Mouse (Mus musculus): ENCODE data around the gene Sidt1. TPM values are rescaled to one million over a fixed set of nuclear protein-coding genes. Genes with fewer than 3 reads are reported as not detected.

The Sidt1 gene
- polyA plus RNA-seq, 1 experiment: 9.9 TPM

DNA sequence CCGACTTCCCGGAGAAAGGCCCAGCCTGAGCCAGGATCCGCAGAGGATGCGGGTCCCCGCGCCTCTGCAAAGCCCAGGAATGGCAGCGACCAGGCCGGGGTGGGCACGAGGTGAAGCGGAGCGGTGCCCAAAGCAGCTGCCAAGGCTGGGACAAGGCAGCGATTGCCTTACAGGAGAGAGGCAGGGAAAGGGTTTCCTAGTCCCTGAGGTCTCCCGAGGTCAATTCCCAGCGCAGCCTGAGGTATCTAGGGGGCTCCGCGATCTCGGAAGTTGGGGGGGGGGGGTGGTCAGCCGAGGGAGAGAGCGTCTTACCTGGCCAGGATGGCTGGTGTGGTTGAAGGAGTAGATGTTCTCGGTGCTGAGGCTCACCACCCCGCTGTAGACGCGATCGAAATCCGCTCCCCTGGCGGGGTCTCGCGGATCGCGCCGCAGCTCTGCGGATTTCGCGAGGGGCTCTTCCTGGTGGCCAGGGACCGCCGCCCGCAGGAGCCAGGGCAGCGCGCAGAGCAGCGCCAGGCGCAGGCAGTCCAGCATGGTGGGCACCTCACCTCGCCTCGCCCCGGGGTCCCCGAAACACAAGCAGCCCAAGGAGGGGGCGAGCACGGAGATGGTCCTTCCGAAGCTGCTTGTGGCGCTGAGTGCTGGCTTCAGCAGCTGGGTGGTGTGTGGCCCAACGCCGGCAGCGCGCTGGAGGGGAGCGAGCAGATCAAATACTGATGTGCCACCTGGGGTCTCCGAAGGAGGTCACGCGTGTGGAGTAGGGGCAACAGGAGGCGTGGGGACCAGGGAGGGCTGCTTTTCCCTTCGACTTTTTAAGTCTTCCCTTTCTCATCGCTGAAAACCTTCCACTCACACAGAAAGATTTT is 768 bp downstream of the Sidt1 start:
- DNase-seq: peak; percentile 47
- Histone ChIP-seq H3K4me1 (replicated peaks; ENCODE audit: control insufficient read depth, insufficient read depth, low read length) (peaks cover 4% of the 10 kb centered on the region), H3K27me3 (ENCODE audit: control insufficient read depth, insufficient read depth, low read length) (no peaks in the 10 kb centered on the region), H3K36me3 (ENCODE audit: control insufficient read depth, insufficient read depth, low read length) (no peaks in the 10 kb centered on the region), H3K27ac (ENCODE audit: control insufficient read depth, insufficient read depth, low read length) (peak overlapping the region; percentile 33), H3K4me3 (ENCODE audit: control insufficient read depth, insufficient read depth, low read length) (peak overlapping the region; percentile 62)
- TF ChIP-seq CTCF (IDR thresholded peaks at IDR 0.05; ENCODE audit: borderline replicate concordance, control insufficient read depth, extremely low read depth, insufficient read depth, low read length, poor library complexity): no peak
- no peak for TF ChIP-seq POLR2A (IDR thresholded peaks at IDR 0.05; ENCODE audit: control insufficient read depth, extremely low read depth, insufficient read depth, low read length, poor library complexity)
- WGBS: 1% methylated on average over 60 of the region's 60 CpGs

DNA sequence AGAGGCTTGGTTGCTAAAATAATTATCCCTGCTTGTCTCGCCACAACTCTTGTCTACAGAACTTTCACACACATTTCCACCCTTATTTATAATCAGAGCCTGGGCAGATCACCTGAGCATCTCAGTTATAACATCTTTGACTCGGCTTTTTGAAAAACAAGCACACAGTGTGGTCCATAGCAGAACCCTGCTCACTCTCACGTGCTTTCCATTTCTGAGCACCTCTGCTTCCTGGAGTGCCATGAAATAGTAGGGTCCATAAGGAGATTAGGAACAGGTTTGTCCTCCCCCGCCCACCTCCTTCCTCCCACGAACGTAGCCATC is 1.4 kb downstream of the Sidt1 start:
- H3K36me3 ChIP-seq (ENCODE audit: control insufficient read depth, insufficient read depth, low read length): no peaks in the 10 kb centered on the region
- peaks cover 4% of the 10 kb centered on the region for H3K4me1 ChIP-seq (replicated peaks; ENCODE audit: control insufficient read depth, insufficient read depth, low read length)
- H3K4me3 ChIP-seq (ENCODE audit: control insufficient read depth, insufficient read depth, low read length): peak overlapping the region; percentile 62
- no peaks in the 10 kb centered on the region for H3K27me3 ChIP-seq (ENCODE audit: control insufficient read depth, insufficient read depth, low read length)
- WGBS: 36% methylated on average over 6 of the region's 6 CpGs
- TF ChIP-seq CTCF (IDR thresholded peaks at IDR 0.05; ENCODE audit: borderline replicate concordance, control insufficient read depth, extremely low read depth, insufficient read depth, low read length, poor library complexity) (no peak), POLR2A (IDR thresholded peaks at IDR 0.05; ENCODE audit: control insufficient read depth, extremely low read depth, insufficient read depth, low read length, poor library complexity) (no peak)
- DNase-seq: no peak
- no peak overlapping the region for H3K27ac ChIP-seq (ENCODE audit: control insufficient read depth, insufficient read depth, low read length)

DNA sequence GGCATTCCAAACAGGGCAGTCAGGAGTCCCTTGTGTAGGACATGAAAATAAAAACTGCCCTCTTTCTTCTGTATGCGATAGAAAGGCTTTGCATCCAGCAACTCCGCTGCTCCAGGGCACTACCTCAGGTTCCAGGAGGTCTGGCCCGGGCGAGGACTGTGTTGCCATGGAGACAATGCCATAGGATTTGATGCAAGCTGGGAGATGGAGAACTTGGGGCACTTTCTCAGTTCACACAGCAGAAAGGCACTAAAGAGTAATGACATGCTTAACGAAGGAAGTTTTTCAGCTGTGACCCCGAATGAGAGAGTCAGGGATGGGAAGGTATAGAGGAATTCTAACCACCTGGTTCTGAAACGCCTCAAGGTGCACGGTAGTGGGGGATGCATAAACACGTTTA is 1.8 kb downstream of the Sidt1 start:
- Histone ChIP-seq H3K27me3 (ENCODE audit: control insufficient read depth, insufficient read depth, low read length) (no peaks in the 10 kb centered on the region), H3K4me3 (ENCODE audit: control insufficient read depth, insufficient read depth, low read length) (no peak overlapping the region), H3K4me1 (replicated peaks; ENCODE audit: control insufficient read depth, insufficient read depth, low read length) (peaks cover 4% of the 10 kb centered on the region), H3K36me3 (ENCODE audit: control insufficient read depth, insufficient read depth, low read length) (no peaks in the 10 kb centered on the region), H3K27ac (ENCODE audit: control insufficient read depth, insufficient read depth, low read length) (no peak overlapping the region)
- no peak for TF ChIP-seq POLR2A (IDR thresholded peaks at IDR 0.05; ENCODE audit: control insufficient read depth, extremely low read depth, insufficient read depth, low read length, poor library complexity)
- TF ChIP-seq CTCF (IDR thresholded peaks at IDR 0.05; ENCODE audit: borderline replicate concordance, control insufficient read depth, extremely low read depth, insufficient read depth, low read length, poor library complexity): no peak
- 83% methylated on average over 9 of the region's 9 CpGs for WGBS
- no peak for DNase-seq

DNA sequence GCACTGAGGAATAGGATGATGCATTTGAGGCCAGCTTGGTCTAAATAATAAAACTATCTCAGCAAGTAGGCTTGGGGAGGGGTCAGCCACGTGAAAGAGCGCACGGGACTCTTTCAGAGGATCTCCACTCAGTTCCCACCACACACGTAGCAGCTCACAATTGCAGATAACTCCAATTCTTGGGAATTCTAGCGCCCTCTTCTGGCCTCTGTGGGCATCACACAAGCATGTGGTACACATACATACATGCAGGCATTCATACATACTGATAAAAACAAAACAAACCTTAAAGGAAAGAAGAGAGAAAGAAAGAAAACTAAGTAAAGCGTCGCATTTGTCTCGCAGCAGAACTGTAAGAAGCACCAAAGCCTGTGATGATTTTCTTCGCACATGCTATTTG is 2.3 kb downstream of the Sidt1 start:
- H3K36me3 ChIP-seq (ENCODE audit: control insufficient read depth, insufficient read depth, low read length): no peaks in the 10 kb centered on the region
- WGBS: 91% methylated on average over 9 of the region's 9 CpGs
- no peaks in the 10 kb centered on the region for H3K27me3 ChIP-seq (ENCODE audit: control insufficient read depth, insufficient read depth, low read length)
- DNase-seq: no peak
- no peak overlapping the region for H3K27ac ChIP-seq (ENCODE audit: control insufficient read depth, insufficient read depth, low read length)
- peaks cover 4% of the 10 kb centered on the region for H3K4me1 ChIP-seq (replicated peaks; ENCODE audit: control insufficient read depth, insufficient read depth, low read length)
- TF ChIP-seq POLR2A (IDR thresholded peaks at IDR 0.05; ENCODE audit: control insufficient read depth, extremely low read depth, insufficient read depth, low read length, poor library complexity) (no peak), CTCF (IDR thresholded peaks at IDR 0.05; ENCODE audit: borderline replicate concordance, control insufficient read depth, extremely low read depth, insufficient read depth, low read length, poor library complexity) (no peak)
- no peak overlapping the region for H3K4me3 ChIP-seq (ENCODE audit: control insufficient read depth, insufficient read depth, low read length)

DNA sequence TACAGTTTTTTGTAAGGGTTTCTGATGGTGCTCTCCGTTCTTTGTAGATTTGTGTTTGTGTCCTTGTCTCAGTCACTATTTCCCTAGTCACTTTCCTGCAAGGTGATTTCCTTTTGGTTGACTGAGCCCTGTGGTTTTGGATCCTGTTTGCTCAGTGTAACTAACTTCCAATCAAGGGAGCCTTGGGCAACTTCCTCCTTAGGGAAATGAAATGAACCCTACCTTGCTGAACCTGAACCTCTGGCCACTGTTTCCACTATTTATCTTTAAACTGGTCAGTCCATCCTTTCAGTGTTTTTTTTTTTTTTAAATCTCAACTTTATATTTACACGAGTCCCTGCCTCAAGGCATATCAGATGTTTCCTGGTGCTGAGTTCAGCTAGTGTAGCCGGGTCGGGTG is 4.4 kb downstream of the Sidt1 start:
- H3K4me3 ChIP-seq (ENCODE audit: control insufficient read depth, insufficient read depth, low read length): no peak overlapping the region
- TF ChIP-seq POLR2A (IDR thresholded peaks at IDR 0.05; ENCODE audit: control insufficient read depth, extremely low read depth, insufficient read depth, low read length, poor library complexity) (no peak), CTCF (IDR thresholded peaks at IDR 0.05; ENCODE audit: borderline replicate concordance, control insufficient read depth, extremely low read depth, insufficient read depth, low read length, poor library complexity) (no peak)
- no peaks in the 10 kb centered on the region for H3K27me3 ChIP-seq (ENCODE audit: control insufficient read depth, insufficient read depth, low read length)
- no peak overlapping the region for H3K27ac ChIP-seq (ENCODE audit: control insufficient read depth, insufficient read depth, low read length)
- H3K4me1 ChIP-seq (replicated peaks; ENCODE audit: control insufficient read depth, insufficient read depth, low read length): peaks cover 4% of the 10 kb centered on the region
- DNase-seq: no peak
- no peaks in the 10 kb centered on the region for H3K36me3 ChIP-seq (ENCODE audit: control insufficient read depth, insufficient read depth, low read length)
- WGBS: 83% methylated on average over 4 of the region's 4 CpGs

DNA sequence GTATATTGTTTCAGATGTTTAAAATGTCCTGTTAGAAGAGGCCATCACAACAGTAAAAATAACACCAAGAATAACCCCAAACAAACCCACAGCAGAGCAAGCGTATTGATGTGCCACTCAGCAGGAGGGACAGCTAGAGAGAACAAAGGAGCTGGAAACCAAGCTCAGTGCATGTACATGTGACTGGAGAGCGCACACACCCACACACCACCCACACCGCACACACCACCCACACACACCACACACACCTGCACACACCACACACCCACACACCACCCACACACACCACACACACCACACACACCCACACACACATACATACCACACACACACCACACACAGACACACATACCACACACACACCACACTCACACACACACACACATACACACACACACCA is 12.8 kb downstream of the Sidt1 start:
- Histone ChIP-seq H3K4me3 (ENCODE audit: control insufficient read depth, insufficient read depth, low read length) (no peak overlapping the region), H3K27me3 (ENCODE audit: control insufficient read depth, insufficient read depth, low read length) (no peaks in the 10 kb centered on the region), H3K4me1 (replicated peaks; ENCODE audit: control insufficient read depth, insufficient read depth, low read length) (peaks cover 6% of the 10 kb centered on the region), H3K36me3 (ENCODE audit: control insufficient read depth, insufficient read depth, low read length) (no peaks in the 10 kb centered on the region), H3K27ac (ENCODE audit: control insufficient read depth, insufficient read depth, low read length) (no peak overlapping the region)
- no peak for DNase-seq
- WGBS: 30% methylated on average over 3 of the region's 3 CpGs
- no peak for TF ChIP-seq CTCF (IDR thresholded peaks at IDR 0.05; ENCODE audit: borderline replicate concordance, control insufficient read depth, extremely low read depth, insufficient read depth, low read length, poor library complexity)
- TF ChIP-seq POLR2A (IDR thresholded peaks at IDR 0.05; ENCODE audit: control insufficient read depth, extremely low read depth, insufficient read depth, low read length, poor library complexity): no peak

Data from thymus, adult 2 months (tissue).